Mouse (Mus musculus): Measurements from ENCODE around the gene Tmem251. TPM values are rescaled to one million over a fixed set of nuclear protein-coding genes. Genes with fewer than 3 reads are reported as not detected.

The Tmem251 gene
- polyA plus RNA-seq, 1 experiment: 8.0 TPM

GRCm38 (mm10) chr12:102702356-102703110, 41.0 kb upstream of the Tmem251 start:
- H3K27ac ChIP-seq (ENCODE audit: insufficient read depth, low read depth, low read length): no peak overlapping the region
- H3K4me1 ChIP-seq (ENCODE audit: control insufficient read depth, insufficient read depth, low read length): peaks cover 31% of the 10 kb centered on the region
- H3K4me3 ChIP-seq (ENCODE audit: insufficient read depth, low read length): peak overlapping the region; percentile 29
- TF ChIP-seq CTCF (IDR thresholded peaks at IDR 0.05; ENCODE audit: low read depth, low read length) (0 out of 2 replicates have a peak, but pooled peaks have one; percentile 9), POLR2A (IDR thresholded peaks at IDR 0.05; ENCODE audit: borderline replicate concordance, low read depth, low read length) (no peak)

- peak overlapping the region; percentile 29; the same call in 1 of the 2 replicates for H3K4me3 ChIP-seq (ENCODE audit: insufficient read depth, low read length)
Measured at GRCm38 (mm10) chr12:102703111-102703412, 40.5 kb upstream of the Tmem251 start.

GRCm38 (mm10) chr12:102703441-102703840, 40.1 kb upstream of the Tmem251 start:
- Histone ChIP-seq H3K4me1 (ENCODE audit: control insufficient read depth, insufficient read depth, low read length) (peaks cover 28% of the 10 kb centered on the region), H3K4me3 (ENCODE audit: insufficient read depth, low read length) (peak overlapping the region; percentile 96), H3K27ac (ENCODE audit: insufficient read depth, low read depth, low read length) (no peak overlapping the region)
- TF ChIP-seq CTCF (IDR thresholded peaks at IDR 0.05; ENCODE audit: low read depth, low read length): no peak
- 0 out of 2 replicates have a peak, but pooled peaks have one; percentile 34 for TF ChIP-seq POLR2A (IDR thresholded peaks at IDR 0.05; ENCODE audit: borderline replicate concordance, low read depth, low read length)

More at GRCm38 (mm10) chr12:102703111-102703412, 40.5 kb upstream of the Tmem251 start:
- TF ChIP-seq CTCF (IDR thresholded peaks at IDR 0.05; ENCODE audit: low read depth, low read length) (no peak), POLR2A (IDR thresholded peaks at IDR 0.05; ENCODE audit: borderline replicate concordance, low read depth, low read length) (no peak)
- Histone ChIP-seq H3K4me1 (ENCODE audit: control insufficient read depth, insufficient read depth, low read length) (peaks cover 31% of the 10 kb centered on the region), H3K27ac (ENCODE audit: insufficient read depth, low read depth, low read length) (no peak overlapping the region)

GRCm38 (mm10) chr12:102703921-102704408, 39.6 kb upstream of the Tmem251 start:
- no peak overlapping the region for H3K27ac ChIP-seq (ENCODE audit: insufficient read depth, low read depth, low read length)
- TF ChIP-seq POLR2A (IDR thresholded peaks at IDR 0.05; ENCODE audit: borderline replicate concordance, low read depth, low read length) (no peak), CTCF (IDR thresholded peaks at IDR 0.05; ENCODE audit: low read depth, low read length) (no peak)
- peaks cover 25% of the 10 kb centered on the region for H3K4me1 ChIP-seq (ENCODE audit: control insufficient read depth, insufficient read depth, low read length)
- H3K4me3 ChIP-seq (ENCODE audit: insufficient read depth, low read length): peak overlapping the region; percentile 96

- H3K27ac ChIP-seq (ENCODE audit: insufficient read depth, low read depth, low read length): peak within 1 kb of the TSS; percentile 61
- peak within 1 kb of the TSS; percentile 96 for H3K4me3 ChIP-seq (ENCODE audit: insufficient read depth, low read length)
- TF ChIP-seq POLR2A (IDR thresholded peaks at IDR 0.05; ENCODE audit: borderline replicate concordance, low read depth, low read length) (no peak), CTCF (IDR thresholded peaks at IDR 0.05; ENCODE audit: low read depth, low read length) (no peak)
- peaks cover 22% of the 10 kb centered on the region for H3K4me1 ChIP-seq (ENCODE audit: control insufficient read depth, insufficient read depth, low read length)
Measured at GRCm38 (mm10) chr12:102704457-102705198, 38.9 kb upstream of the Tmem251 start, which contains the start of gene Itpk1. Gene Itpk1, minus strand, starts transcription at chr12:102704930.

GRCm38 (mm10) chr12:102705216-102705871, 38.2 kb upstream of the Tmem251 start:
- Histone ChIP-seq H3K4me1 (ENCODE audit: control insufficient read depth, insufficient read depth, low read length) (peaks cover 22% of the 10 kb centered on the region), H3K27ac (ENCODE audit: insufficient read depth, low read depth, low read length) (peak overlapping the region; percentile 61)
- no peak for TF ChIP-seq POLR2A (IDR thresholded peaks at IDR 0.05; ENCODE audit: borderline replicate concordance, low read depth, low read length)
- peak; percentile 87 for TF ChIP-seq CTCF (IDR thresholded peaks at IDR 0.05; ENCODE audit: low read depth, low read length)

GRCm38 (mm10) chr12:102705906-102706640, 37.5 kb upstream of the Tmem251 start:
- H3K4me3 ChIP-seq (ENCODE audit: insufficient read depth, low read length): peak overlapping the region; percentile 72
- no peak overlapping the region for H3K27ac ChIP-seq (ENCODE audit: insufficient read depth, low read depth, low read length)
- TF ChIP-seq CTCF (IDR thresholded peaks at IDR 0.05; ENCODE audit: low read depth, low read length) (no peak), POLR2A (IDR thresholded peaks at IDR 0.05; ENCODE audit: borderline replicate concordance, low read depth, low read length) (no peak)
- H3K4me1 ChIP-seq (ENCODE audit: control insufficient read depth, insufficient read depth, low read length): peaks cover 22% of the 10 kb centered on the region

More at GRCm38 (mm10) chr12:102705216-102705871, 38.2 kb upstream of the Tmem251 start:
- H3K4me3 ChIP-seq (ENCODE audit: insufficient read depth, low read length): peak overlapping the region; percentile 72

- Histone ChIP-seq H3K4me3 (ENCODE audit: insufficient read depth, low read length) (no peak overlapping the region), H3K27ac (ENCODE audit: insufficient read depth, low read depth, low read length) (no peak overlapping the region), H3K4me1 (ENCODE audit: control insufficient read depth, insufficient read depth, low read length) (peaks cover 15% of the 10 kb centered on the region)
- no peak for TF ChIP-seq POLR2A (IDR thresholded peaks at IDR 0.05; ENCODE audit: borderline replicate concordance, low read depth, low read length)
- TF ChIP-seq CTCF (IDR thresholded peaks at IDR 0.05; ENCODE audit: low read depth, low read length): no peak
Measured at GRCm38 (mm10) chr12:102706833-102707463, 36.6 kb upstream of the Tmem251 start.

Data from bone marrow macrophage, adult 2 months (primary cell).